Mouse (Mus musculus): ENCODE measurements at regions not wholly inside any gene's neighbourhood (a gene's known extent, or its start where the extent isn't known, plus 50 kb on each side); places are given as distances from the start of the nearest gene placed in this dataset.

GRCm38 (mm10) chr15:25026351-25026750 is 387.2 kb downstream of the Basp1 start:
- Histone ChIP-seq H3K9me3 (ENCODE audit: control insufficient read depth, insufficient read depth, low read depth, low read length) (no peaks in the 10 kb centered on the region), H3K9ac (ENCODE audit: insufficient read depth, low read depth, low read length, poor library complexity, severe bottlenecking) (no peak overlapping the region), H3K4me1 (ENCODE audit: control insufficient read depth in 2 of 2, insufficient read depth in 2 of 2, low read length in 2 of 2, poor library complexity in 1 of 2) (peaks cover 0 to 6% of the 10 kb centered on the region in 2 experiments; a peak in 1 of 4 replicates), H3K27ac (ENCODE audit: insufficient read depth, low read depth, low read length, poor library complexity, severe bottlenecking) (no peak overlapping the region), H3K4me3 (ENCODE audit: insufficient read depth in 1 of 2, low read depth in 1 of 2, low read length in 2 of 2, poor library complexity in 1 of 2, severe bottlenecking in 1 of 2) (no peak overlapping the region), H3K36me3 (ENCODE audit: control insufficient read depth, insufficient read depth, low read length, poor library complexity, severe bottlenecking) (no peaks in the 10 kb centered on the region)
- DNase-seq (ENCODE audit: low read depth, low spot score), result no peak
- TF ChIP-seq MAFK (IDR thresholded peaks at IDR 0.05; ENCODE audit: insufficient read depth, low read depth, low read length) (no peak), ZC3H11A (IDR thresholded peaks at IDR 0.05; ENCODE audit: borderline replicate concordance, low read depth, low read length) (no peak), CHD2 (IDR thresholded peaks at IDR 0.05; ENCODE audit: low read depth, low read length) (no peak), ZNF384 (IDR thresholded peaks at IDR 0.05; ENCODE audit: low read depth, low read length) (no peak)
- in situ Hi-C loops (cut with MboI; ENCODE audit: low sequenced_read_pairs in 2 of 2, unreplicated experiment in 2 of 2), result no loop called here

- in situ Hi-C loops (cut with MboI; ENCODE audit: low sequenced_read_pairs in 2 of 2, unreplicated experiment in 2 of 2), result no loop called here
- Histone ChIP-seq H3K4me3 (ENCODE audit: insufficient read depth in 1 of 2, low read depth in 1 of 2, low read length in 2 of 2, poor library complexity in 1 of 2, severe bottlenecking in 1 of 2) (no peak overlapping the region), H3K36me3 (ENCODE audit: control insufficient read depth, insufficient read depth, low read length, poor library complexity, severe bottlenecking) (no peaks in the 10 kb centered on the region), H3K4me1 (ENCODE audit: control insufficient read depth in 2 of 2, insufficient read depth in 2 of 2, low read length in 2 of 2, poor library complexity in 1 of 2) (peaks cover 0 to 2% of the 10 kb centered on the region in 2 experiments; a peak in 1 of 4 replicates), H3K9me3 (ENCODE audit: control insufficient read depth, insufficient read depth, low read depth, low read length) (no peaks in the 10 kb centered on the region), H3K9ac (ENCODE audit: insufficient read depth, low read depth, low read length, poor library complexity, severe bottlenecking) (no peak overlapping the region), H3K27ac (ENCODE audit: insufficient read depth, low read depth, low read length, poor library complexity, severe bottlenecking) (no peak overlapping the region)
- DNase-seq (ENCODE audit: low read depth, low spot score), result no peak
- TF ChIP-seq CHD2 (IDR thresholded peaks at IDR 0.05; ENCODE audit: low read depth, low read length) (no peak), ZC3H11A (IDR thresholded peaks at IDR 0.05; ENCODE audit: borderline replicate concordance, low read depth, low read length) (no peak), HCFC1 (IDR thresholded peaks at IDR 0.05; ENCODE audit: borderline replicate concordance, insufficient read depth, low read length) (no peak), ZNF384 (IDR thresholded peaks at IDR 0.05; ENCODE audit: low read depth, low read length) (no peak), MAFK (IDR thresholded peaks at IDR 0.05; ENCODE audit: insufficient read depth, low read depth, low read length) (no peak)
These were observed 392.6 kb downstream of the Basp1 start for GRCm38 (mm10) chr15:25020916-25021315.

- in situ Hi-C loops (cut with MboI; ENCODE audit: low sequenced_read_pairs in 2 of 2, unreplicated experiment in 2 of 2), result no loop called here
- Histone ChIP-seq H3K4me3 (ENCODE audit: insufficient read depth in 1 of 2, low read depth in 1 of 2, low read length in 2 of 2, poor library complexity in 1 of 2, severe bottlenecking in 1 of 2) (no peak overlapping the region), H3K9me3 (ENCODE audit: control insufficient read depth, insufficient read depth, low read depth, low read length) (no peaks in the 10 kb centered on the region), H3K36me3 (ENCODE audit: control insufficient read depth, insufficient read depth, low read length, poor library complexity, severe bottlenecking) (no peaks in the 10 kb centered on the region), H3K27ac (ENCODE audit: insufficient read depth, low read depth, low read length, poor library complexity, severe bottlenecking) (no peak overlapping the region), H3K9ac (ENCODE audit: insufficient read depth, low read depth, low read length, poor library complexity, severe bottlenecking) (no peak overlapping the region), H3K4me1 (ENCODE audit: control insufficient read depth in 2 of 2, insufficient read depth in 2 of 2, low read length in 2 of 2, poor library complexity in 1 of 2) (peaks cover 0 to 2% of the 10 kb centered on the region in 2 experiments; a peak in 1 of 4 replicates)
- TF ChIP-seq HCFC1 (IDR thresholded peaks at IDR 0.05; ENCODE audit: borderline replicate concordance, insufficient read depth, low read length), result no peak
- no peak for TF ChIP-seq CHD2 (IDR thresholded peaks at IDR 0.05; ENCODE audit: low read depth, low read length)
- TF ChIP-seq MAFK (IDR thresholded peaks at IDR 0.05; ENCODE audit: insufficient read depth, low read depth, low read length), result no peak
- no peak for TF ChIP-seq ZNF384 (IDR thresholded peaks at IDR 0.05; ENCODE audit: low read depth, low read length)
- TF ChIP-seq ZC3H11A (IDR thresholded peaks at IDR 0.05; ENCODE audit: borderline replicate concordance, low read depth, low read length), result no peak
- no peak for DNase-seq (ENCODE audit: low read depth, low spot score)
These were observed 394.1 kb downstream of the Basp1 start for GRCm38 (mm10) chr15:25019352-25019941.

GRCm38 (mm10) chr15:25018937-25019336 is 394.6 kb downstream of the Basp1 start:
- Histone ChIP-seq H3K9me3 (ENCODE audit: control insufficient read depth, insufficient read depth, low read depth, low read length) (no peaks in the 10 kb centered on the region), H3K9ac (ENCODE audit: insufficient read depth, low read depth, low read length, poor library complexity, severe bottlenecking) (no peak overlapping the region), H3K36me3 (ENCODE audit: control insufficient read depth, insufficient read depth, low read length, poor library complexity, severe bottlenecking) (no peaks in the 10 kb centered on the region), H3K4me1 (ENCODE audit: control insufficient read depth in 2 of 2, insufficient read depth in 2 of 2, low read length in 2 of 2, poor library complexity in 1 of 2) (peaks cover 0 to 2% of the 10 kb centered on the region in 2 experiments; a peak in 1 of 4 replicates), H3K27ac (ENCODE audit: insufficient read depth, low read depth, low read length, poor library complexity, severe bottlenecking) (no peak overlapping the region), H3K4me3 (ENCODE audit: insufficient read depth in 1 of 2, low read depth in 1 of 2, low read length in 2 of 2, poor library complexity in 1 of 2, severe bottlenecking in 1 of 2) (no peak overlapping the region)
- no peak for TF ChIP-seq ZNF384 (IDR thresholded peaks at IDR 0.05; ENCODE audit: low read depth, low read length)
- TF ChIP-seq HCFC1 (IDR thresholded peaks at IDR 0.05; ENCODE audit: borderline replicate concordance, insufficient read depth, low read length), result no peak
- no peak for TF ChIP-seq MAFK (IDR thresholded peaks at IDR 0.05; ENCODE audit: insufficient read depth, low read depth, low read length)
- no peak for TF ChIP-seq ZC3H11A (IDR thresholded peaks at IDR 0.05; ENCODE audit: borderline replicate concordance, low read depth, low read length)
- TF ChIP-seq CHD2 (IDR thresholded peaks at IDR 0.05; ENCODE audit: low read depth, low read length), result no peak
- DNase-seq (ENCODE audit: low read depth, low spot score), result no peak
- in situ Hi-C loops (cut with MboI; ENCODE audit: low sequenced_read_pairs in 2 of 2, unreplicated experiment in 2 of 2), result no loop called here
